Mouse (Mus musculus) liver, embryonic 14.5 days (tissue): ENCODE results near the gene Prickle1. TPM values are rescaled to one million over a fixed set of nuclear protein-coding genes. Genes with fewer than 3 reads are reported as not detected.

ENCODE experiments used
- ATAC-seq: fragments of 200-750 bp; cut with Nextera tagmentation; 2 replicates; pipeline ENCODE4 v1.8.0; 2017; ENCODE audit warnings: moderate number of reproducible peaks, mild to moderate bottlenecking, moderate library complexity; ENCODE audit not compliant: insufficient read depth
- DNase-seq, 3 experiments: peaks; one replicate each; pipeline ENCODE4 v3.0.0-alpha.2; 2012 to 2013; ENCODE audit warnings: low read depth in 3 of 3, low spot score in 3 of 3
- H3K27ac ChIP-seq: fragments of 300-500 bp; sonication (generic); 2 replicates; pipeline ENCODE4 v1.5.1; 2014; ENCODE audit warnings: moderate library complexity, mild to moderate bottlenecking, control low read depth, inconsistent platforms
- H3K27me3 ChIP-seq: fragments of 300-500 bp; sonication (generic); 2 replicates; pipeline ENCODE4 v1.6.1; 2014; ENCODE audit warnings: mild to moderate bottlenecking, low read length, moderate library complexity; ENCODE audit not compliant: control insufficient read depth, insufficient read depth
- H3K36me3 ChIP-seq: fragments of 300-500 bp; sonication (generic); replicated peaks from 2 replicates; pipeline ENCODE4 v1.6.1; 2014; ENCODE audit warnings: low read depth; ENCODE audit not compliant: control insufficient read depth, insufficient read depth
- H3K4me1 ChIP-seq, 2 experiments: fragments of 200-500 bp in 1 of 2; fragments of 300-500 bp in 1 of 2; sonication (generic) in 1 of 2; replicated peaks; 2 replicates each; pipeline ENCODE4 v1.6.1; 2012 to 2014; ENCODE audit warnings: antibody characterized with exemption in 1 of 2, inconsistent platforms in 1 of 2, low read length in 1 of 2; ENCODE audit not compliant: control insufficient read depth in 2 of 2, insufficient read depth in 2 of 2
- H3K4me2 ChIP-seq: fragments of 300-500 bp; sonication (generic); 2 replicates; pipeline ENCODE4 v1.6.1; 2014; ENCODE audit warnings: low read depth, mild to moderate bottlenecking, control low read depth, moderate library complexity
- H3K4me3 ChIP-seq, 2 experiments: fragments of 200-500 bp in 1 of 2; fragments of 300-500 bp in 1 of 2; sonication (generic) in 1 of 2; 2 replicates each; pipeline ENCODE4 v1.5.1; 2012 to 2014; ENCODE audit warnings: low read depth in 2 of 2, low read length in 2 of 2, mild to moderate bottlenecking in 2 of 2, control low read depth in 1 of 2, inconsistent platforms in 1 of 2, moderate library complexity in 1 of 2; ENCODE audit not compliant: insufficient read depth in 1 of 2
- H3K9ac ChIP-seq: fragments of 300-500 bp; sonication (generic); replicated peaks from 2 replicates; pipeline ENCODE4 v1.6.1; 2014; ENCODE audit warnings: mild to moderate bottlenecking, control low read depth, moderate library complexity
- H3K9me3 ChIP-seq: fragments of 300-500 bp; sonication (generic); 2 replicates; pipeline ENCODE4 v1.6.1; 2016; ENCODE audit warnings: low read length, mixed read lengths; ENCODE audit not compliant: control insufficient read depth
- CTCF ChIP-seq: IDR thresholded peaks from 2 replicates; pipeline ENCODE4 v1.5.1; 2016; ENCODE audit warnings: antibody characterized with exemption, low read depth, control low read depth
- EP300 ChIP-seq: IDR thresholded peaks from 2 replicates; pipeline ENCODE4 v1.6.1; 2016; ENCODE audit warnings: antibody characterized with exemption, low read depth
- WGBS: fragments of 180-500 bp; shearing (Covaris S2); extraction: QIAGEN DNeasy Blood & Tissue Kit; methylation state at CpG from one replicate; pipeline ENCODE4 v1.1.7; 2014; ENCODE audit not compliant: insufficient replicate concordance; 5-methylcytosine and 5-hydroxymethylcytosine counted together
- polyA plus RNA-seq, 2 experiments: library from polyadenylated mRNA; depleted of rRNA in 1 of 2; stranded (reverse) in 1 of 2; unstranded in 1 of 2; fragments of >200 nt; fragmentation: Nextera tagmentation in 1 of 2; extraction: Ambion mirVana in 1 of 2; gene quantifications; 2 replicates each; pipeline versions ENCODE4 v1.2.1 to v1.2.3; 2012 to 2014

Gene Prickle1
- polyA plus RNA-seq, 2 experiments, result 1.5 to 3.2 TPM

DNA sequence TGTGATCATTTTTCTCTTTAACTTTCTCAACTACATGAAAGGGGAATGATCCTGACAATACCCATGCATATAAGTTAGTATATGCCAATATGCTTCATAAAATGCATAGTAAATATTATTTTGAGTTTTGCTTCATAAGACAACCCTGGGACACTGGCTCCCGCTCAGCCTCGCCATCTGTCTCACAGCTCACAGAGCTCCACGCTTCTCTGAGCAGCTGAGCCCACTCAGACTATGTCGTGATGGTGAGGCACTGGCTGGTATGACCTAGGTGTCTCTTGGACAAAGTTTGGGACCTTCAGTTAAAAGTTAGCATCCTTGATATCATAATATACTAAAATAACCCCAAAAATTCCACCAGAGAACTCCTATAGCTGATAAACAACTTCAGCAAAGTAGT, 20.6 kb upstream of the Prickle1 start:
- 74% methylated on average over 4 of the region's 4 CpGs for WGBS
- Histone ChIP-seq H3K27me3 (no peaks in the 10 kb centered on the region), H3K4me2 (no peak overlapping the region), H3K4me3 (no peak overlapping the region), H3K9ac (no peak overlapping the region), H3K27ac (no peak overlapping the region), H3K36me3 (no peaks in the 10 kb centered on the region), H3K4me1 (no peaks in the 10 kb centered on the region), H3K9me3 (no peaks in the 10 kb centered on the region)
- ATAC-seq (no peak), DNase-seq (no peak)
- no peak for TF ChIP-seq EP300
- TF ChIP-seq CTCF, result no peak

DNA sequence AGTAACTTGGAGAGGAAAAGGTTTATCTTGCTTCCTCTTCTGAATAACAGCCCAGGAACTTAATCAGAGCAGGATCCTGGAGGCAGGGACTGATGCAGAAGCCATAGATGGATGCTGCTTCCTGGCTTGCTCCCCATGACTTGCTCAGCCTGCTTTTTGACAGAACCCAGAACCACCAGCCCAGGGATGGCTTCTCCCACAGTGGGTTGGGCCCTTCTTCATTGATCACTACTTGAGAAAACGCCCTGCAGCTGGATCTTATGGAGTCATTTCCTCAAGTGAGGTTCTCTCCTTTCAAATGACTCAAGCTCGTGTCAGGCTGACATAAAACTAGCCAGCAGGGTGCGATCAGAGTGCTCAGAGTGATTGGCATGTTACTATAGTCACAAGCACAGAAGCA, 19.3 kb upstream of the Prickle1 start:
- H3K4me1 ChIP-seq, result no peaks in the 10 kb centered on the region
- no peak for ATAC-seq
- no peaks in the 10 kb centered on the region for H3K9me3 ChIP-seq
- WGBS, result 48% methylated on average over 3 of the region's 3 CpGs
- no peak overlapping the region for H3K4me2 ChIP-seq
- H3K9ac ChIP-seq, result no peak overlapping the region
- no peak overlapping the region for H3K27ac ChIP-seq
- H3K36me3 ChIP-seq, result no peaks in the 10 kb centered on the region
- H3K4me3 ChIP-seq, result no peak overlapping the region
- H3K27me3 ChIP-seq, result no peaks in the 10 kb centered on the region
- TF ChIP-seq CTCF, result no peak
- TF ChIP-seq EP300, result no peak
- DNase-seq, result no peak

- 55% methylated on average over 3 of the region's 3 CpGs for WGBS
- H3K27me3 ChIP-seq, result no peaks in the 10 kb centered on the region
These were observed 17.9 kb upstream of the Prickle1 start for GRCm38 (mm10) chr15:93613606-93614005.

GRCm38 (mm10) chr15:93611536-93612300, 16.0 kb upstream of the Prickle1 start:
- WGBS, result 79% methylated on average over 16 of the region's 16 CpGs
- Histone ChIP-seq H3K27ac (no peak overlapping the region), H3K9ac (no peak overlapping the region), H3K4me1 (no peaks in the 10 kb centered on the region), H3K4me2 (no peak overlapping the region), H3K4me3 (no peak overlapping the region), H3K36me3 (no peaks in the 10 kb centered on the region), H3K9me3 (no peaks in the 10 kb centered on the region), H3K27me3 (no peaks in the 10 kb centered on the region)
- ATAC-seq, result no peak
- no peak for DNase-seq
- TF ChIP-seq CTCF, result no peak
- no peak for TF ChIP-seq EP300

More at GRCm38 (mm10) chr15:93613606-93614005, 17.9 kb upstream of the Prickle1 start:
- Histone ChIP-seq H3K4me1 (no peaks in the 10 kb centered on the region), H3K9me3 (no peaks in the 10 kb centered on the region), H3K27ac (no peak overlapping the region), H3K4me3 (no peak overlapping the region), H3K9ac (no peak overlapping the region), H3K4me2 (no peak overlapping the region), H3K36me3 (no peaks in the 10 kb centered on the region)
- no peak for TF ChIP-seq EP300
- TF ChIP-seq CTCF, result no peak
- ATAC-seq (no peak), DNase-seq (no peak)

DNA sequence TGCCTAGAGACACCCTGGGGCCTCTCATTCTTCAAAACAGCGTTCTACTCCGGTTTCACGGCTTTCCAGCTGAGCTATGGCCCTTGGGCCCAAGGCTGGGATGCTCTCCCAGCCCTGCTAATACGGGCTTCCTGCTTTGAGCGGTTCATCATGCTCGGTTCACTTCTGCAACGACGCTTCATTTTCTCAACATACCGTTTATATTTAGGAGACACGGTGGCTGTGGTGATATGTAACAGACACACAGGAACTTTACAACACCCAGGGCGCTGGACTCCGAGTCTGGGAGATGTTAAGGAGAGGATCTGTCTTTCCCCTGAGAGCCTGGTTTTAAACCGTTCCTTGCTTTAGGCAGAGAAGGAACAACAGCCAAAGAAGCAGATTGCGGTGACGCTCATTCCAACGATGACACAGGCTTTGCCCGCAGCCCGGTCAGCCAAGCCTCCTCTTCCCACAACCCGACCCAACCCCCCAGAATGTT, 15.1 kb upstream of the Prickle1 start:
- Histone ChIP-seq H3K4me2 (no peak overlapping the region), H3K27me3 (no peaks in the 10 kb centered on the region), H3K4me3 (no peak overlapping the region), H3K9me3 (no peaks in the 10 kb centered on the region), H3K36me3 (no peaks in the 10 kb centered on the region), H3K4me1 (no peaks in the 10 kb centered on the region), H3K27ac (no peak overlapping the region), H3K9ac (no peak overlapping the region)
- ATAC-seq, result no peak
- 70% methylated on average over 19 of the region's 19 CpGs for WGBS
- DNase-seq, result no peak
- TF ChIP-seq CTCF (no peak), EP300 (no peak)
